Mouse (Mus musculus) heart, postnatal 0 days (tissue): ENCODE measurements around the gene Napepld.

Experiments
- CTCF ChIP-seq: IDR thresholded peaks from 2 replicates; pipeline ENCODE4 v1.5.1; 2016; ENCODE audit warnings: antibody characterized with exemption, control low read depth, low read depth
- EP300 ChIP-seq: IDR thresholded peaks from 2 replicates; pipeline ENCODE4 v1.6.1; 2016; ENCODE audit warnings: antibody characterized with exemption, low read depth

DNA sequence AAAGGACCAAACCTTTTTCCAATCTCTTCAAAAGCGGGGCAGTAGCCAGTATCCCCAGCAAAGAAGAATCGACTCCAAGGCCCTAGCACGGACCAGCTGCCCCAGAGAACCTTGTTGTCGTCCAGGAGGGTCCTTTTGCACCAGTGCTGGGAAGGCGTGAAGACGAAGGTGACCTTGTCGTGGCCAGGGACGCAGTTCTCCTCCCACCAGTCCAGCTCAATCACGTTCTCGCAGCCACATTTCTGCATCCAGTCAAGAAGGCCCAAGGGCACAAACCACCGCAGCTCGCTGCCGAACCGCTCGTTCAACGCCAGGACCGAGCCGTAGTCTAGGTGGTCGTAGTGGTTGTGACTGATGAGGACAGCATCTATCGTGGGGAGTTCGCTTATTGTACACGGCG is 25.7 kb downstream of the Napepld start:
- TF ChIP-seq EP300, result no peak
- no peak for TF ChIP-seq CTCF
